Mouse (Mus musculus) embryonic facial prominence, embryonic 14.5 days (tissue): ENCODE data around the gene Nlgn2. TPM values are rescaled to one million over a fixed set of nuclear protein-coding genes. Genes with fewer than 3 reads are reported as not detected.

Source experiments
- ATAC-seq: fragments of 200-750 bp; cut with Nextera tagmentation; 2 replicates; pipeline ENCODE4 v1.8.0; 2017; ENCODE audit warnings: low read depth, moderate number of reproducible peaks, moderate TSS enrichment
- DNase-seq: peaks from one replicate; pipeline ENCODE4 v3.0.0-alpha.2; 2015; ENCODE audit warnings: low spot score
- H3K27ac ChIP-seq: fragments of 300-500 bp; sonication (generic); replicated peaks from 2 replicates; pipeline ENCODE4 v1.5.1; 2014; ENCODE audit warnings: low read depth, mild to moderate bottlenecking, low read length, moderate library complexity
- H3K27me3 ChIP-seq: fragments of 300-500 bp; sonication (generic); replicated peaks from 2 replicates; pipeline ENCODE4 v1.6.1; 2014; ENCODE audit warnings: low read length; ENCODE audit not compliant: control insufficient read depth, insufficient read depth
- H3K36me3 ChIP-seq: fragments of 300-500 bp; sonication (generic); 2 replicates; pipeline ENCODE4 v1.6.1; 2014; ENCODE audit warnings: low read length, mixed read lengths; ENCODE audit not compliant: control insufficient read depth, insufficient read depth
- H3K4me1 ChIP-seq: fragments of 300-500 bp; sonication (generic); 2 replicates; pipeline ENCODE4 v1.6.1; 2014; ENCODE audit warnings: antibody characterized with exemption, low read length; ENCODE audit not compliant: control insufficient read depth, insufficient read depth
- H3K4me2 ChIP-seq: fragments of 300-500 bp; sonication (generic); 2 replicates; pipeline ENCODE4 v1.6.1; 2014; ENCODE audit warnings: low read depth, mild to moderate bottlenecking, low read length, moderate library complexity, mixed read lengths
- H3K4me3 ChIP-seq: fragments of 300-500 bp; sonication (generic); 2 replicates; pipeline ENCODE4 v1.5.1; 2014; ENCODE audit warnings: low read depth, mild to moderate bottlenecking, low read length
- H3K9ac ChIP-seq: fragments of 300-500 bp; sonication (generic); 2 replicates; pipeline ENCODE4 v1.6.1; 2014; ENCODE audit warnings: low read depth, mild to moderate bottlenecking, low read length, moderate library complexity, mixed read lengths
- H3K9me3 ChIP-seq: fragments of 300-500 bp; sonication (generic); 2 replicates; pipeline ENCODE4 v1.6.1; 2016; ENCODE audit warnings: low read length; ENCODE audit not compliant: control insufficient read depth
- WGBS: fragments of 180-500 bp; shearing (Covaris S2); extraction: QIAGEN DNeasy Blood & Tissue Kit; methylation state at CpG from one replicate; pipeline ENCODE4 v1.1.7; 2014; 5-methylcytosine and 5-hydroxymethylcytosine counted together
- polyA plus RNA-seq: library from polyadenylated mRNA; unstranded; fragments of >200 nt; fragmentation: Nextera tagmentation; extraction: Ambion mirVana; gene quantifications from 2 replicates; pipeline ENCODE4 v1.2.1, GENCODE M21; 2014

The Nlgn2 gene
- polyA plus RNA-seq, 1 experiment from 2014 or later = 8.3 TPM

DNA sequence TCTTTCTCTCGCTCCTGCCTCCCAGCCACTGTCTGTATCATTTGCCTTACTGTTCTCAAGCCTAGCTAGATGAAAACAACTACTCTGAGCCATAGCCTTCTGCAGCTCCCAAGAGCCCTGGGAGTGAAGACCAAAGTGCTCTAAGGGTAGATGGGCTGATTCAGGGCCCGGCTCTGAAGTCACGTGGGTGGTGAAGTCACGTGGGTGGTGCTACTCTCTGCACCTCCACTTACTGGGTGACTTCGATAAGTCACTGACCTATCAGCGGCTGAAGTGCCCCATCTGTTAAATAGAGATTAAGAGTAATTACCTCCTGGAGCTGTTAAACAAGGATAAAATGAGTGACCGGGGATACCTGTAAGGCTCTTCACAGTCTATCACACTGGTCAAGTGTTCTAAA is 16.4 kb upstream of the Nlgn2 start:
- no peak overlapping the region for H3K4me3 ChIP-seq
- 0 out of 2 replicates have a peak, but pooled peaks cover 5% of the 10 kb centered on the region for H3K4me1 ChIP-seq
- DNase-seq (no peak), ATAC-seq (no peak)
- H3K4me2 ChIP-seq = no peak overlapping the region
- H3K36me3 ChIP-seq = peaks cover 38% of the 10 kb centered on the region
- WGBS = 62% methylated on average over 7 of the region's 7 CpGs
- H3K9me3 ChIP-seq = no peaks in the 10 kb centered on the region
- no peak overlapping the region for H3K27ac ChIP-seq
- H3K9ac ChIP-seq = no peak overlapping the region
- H3K27me3 ChIP-seq = peaks cover 9% of the 10 kb centered on the region

DNA sequence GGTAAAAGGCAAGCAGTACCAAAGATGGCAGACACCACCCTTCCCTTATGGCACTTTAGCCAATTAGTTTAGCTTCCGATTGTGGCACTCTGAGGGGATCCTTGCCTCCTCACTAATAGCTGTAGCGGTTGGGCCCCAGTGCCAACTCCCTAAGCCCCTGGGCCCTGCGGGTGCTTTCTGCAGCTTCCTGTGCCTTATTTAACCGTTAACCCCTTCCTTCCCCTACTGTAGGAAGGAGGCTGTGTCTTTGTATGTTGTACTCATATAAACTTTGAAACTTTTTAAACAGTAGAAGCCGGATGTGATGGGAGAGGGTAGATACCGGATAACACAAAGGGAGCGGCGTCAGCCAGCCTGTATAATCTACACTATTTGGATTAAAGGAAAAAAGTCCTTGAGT is 13.2 kb upstream of the Nlgn2 start:
- H3K4me2 ChIP-seq = no peak overlapping the region
- ATAC-seq = no peak
- H3K36me3 ChIP-seq = peaks cover 51% of the 10 kb centered on the region
- peaks cover 19% of the 10 kb centered on the region for H3K4me1 ChIP-seq
- H3K4me3 ChIP-seq = no peak overlapping the region
- no peaks in the 10 kb centered on the region for H3K9me3 ChIP-seq
- no peak overlapping the region for H3K27ac ChIP-seq
- WGBS = 64% methylated on average over 8 of the region's 8 CpGs
- no peaks in the 10 kb centered on the region for H3K27me3 ChIP-seq
- no peak for DNase-seq
- H3K9ac ChIP-seq = no peak overlapping the region

DNA sequence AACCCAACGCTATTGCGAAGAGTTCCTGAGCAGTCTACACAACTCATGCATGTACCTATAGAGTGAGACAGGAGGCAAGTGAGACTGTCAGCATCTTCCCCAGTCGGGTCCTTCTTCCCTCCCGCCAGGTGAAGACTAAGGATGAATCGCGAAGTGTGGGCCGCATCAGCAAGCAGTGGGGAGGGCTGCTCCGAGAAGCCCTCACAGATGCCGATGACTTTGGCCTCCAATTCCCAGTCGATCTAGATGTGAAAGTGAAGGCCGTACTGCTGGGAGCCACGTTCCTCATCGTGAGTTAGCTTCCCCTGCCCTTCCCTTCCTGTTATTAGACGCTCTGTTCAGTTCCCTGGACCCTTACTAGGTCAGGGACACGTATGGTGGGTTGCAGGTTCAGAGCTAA is 12.3 kb upstream of the Nlgn2 start:
- Histone ChIP-seq H3K27me3 (no peaks in the 10 kb centered on the region), H3K4me3 (no peak overlapping the region), H3K9me3 (no peaks in the 10 kb centered on the region), H3K36me3 (peaks cover 51% of the 10 kb centered on the region), H3K4me1 (peaks cover 25% of the 10 kb centered on the region), H3K4me2 (no peak overlapping the region), H3K9ac (no peak overlapping the region), H3K27ac (no peak overlapping the region)
- WGBS = 87% methylated on average over 15 of the region's 15 CpGs
- DNase-seq = no peak
- no peak for ATAC-seq

DNA sequence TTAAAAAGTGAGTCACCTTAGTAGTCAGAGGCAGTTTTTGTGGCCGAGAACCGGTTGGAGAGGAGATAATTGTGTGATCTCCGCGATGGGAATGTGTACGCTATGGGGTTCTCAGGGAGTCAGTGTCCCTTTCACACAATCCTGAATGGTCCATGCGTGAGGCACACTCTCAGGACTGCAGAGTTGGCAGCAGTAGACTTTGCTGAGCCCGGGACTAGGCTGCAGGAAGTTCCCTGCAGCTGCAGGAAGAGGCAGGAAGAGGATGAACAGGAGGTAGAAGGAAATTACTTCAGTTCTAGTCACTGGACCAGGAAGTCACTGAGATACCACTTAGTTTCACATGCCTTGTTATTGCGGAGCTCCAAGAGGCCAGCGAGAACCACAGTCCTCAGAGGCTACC is 11.5 kb upstream of the Nlgn2 start:
- no peak overlapping the region; the same call in 1 of the 2 replicates for H3K27ac ChIP-seq
- H3K9ac ChIP-seq = no peak overlapping the region
- H3K4me2 ChIP-seq = no peak overlapping the region
- WGBS = 85% methylated on average over 9 of the region's 9 CpGs
- peaks cover 51% of the 10 kb centered on the region for H3K36me3 ChIP-seq
- no peaks in the 10 kb centered on the region for H3K9me3 ChIP-seq
- DNase-seq = no peak
- H3K27me3 ChIP-seq = no peaks in the 10 kb centered on the region
- H3K4me1 ChIP-seq = peaks cover 25% of the 10 kb centered on the region
- ATAC-seq = no peak
- no peak overlapping the region for H3K4me3 ChIP-seq

DNA sequence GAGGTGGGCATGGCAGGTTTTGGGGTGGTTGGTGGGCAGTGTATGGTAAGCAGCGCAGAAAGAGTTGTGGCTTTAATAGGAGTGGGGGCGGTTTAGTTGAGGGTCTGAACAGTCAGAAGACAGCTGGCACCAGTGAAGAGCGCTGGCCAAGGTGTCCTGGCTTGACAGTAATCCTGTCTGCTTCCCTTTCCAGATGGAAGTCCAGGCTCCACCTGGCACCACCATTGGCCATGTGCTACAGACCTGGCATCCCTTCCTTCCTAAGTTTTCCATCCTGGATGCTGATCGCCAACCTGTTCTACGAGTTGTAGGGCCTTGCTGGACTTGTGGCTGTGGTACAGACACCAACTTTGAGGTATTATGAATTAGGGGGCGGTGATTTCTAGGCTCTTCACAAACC is 10.4 kb upstream of the Nlgn2 start:
- no peak for DNase-seq
- H3K9me3 ChIP-seq = no peaks in the 10 kb centered on the region
- H3K4me2 ChIP-seq = peak overlapping the region; percentile 95
- peaks cover 25% of the 10 kb centered on the region for H3K4me1 ChIP-seq
- peaks cover 51% of the 10 kb centered on the region for H3K36me3 ChIP-seq
- 0 out of 2 replicates have a peak overlapping the region, but pooled peaks have one; percentile 92 for H3K9ac ChIP-seq
- ATAC-seq = no peak
- 94% methylated on average over 6 of the region's 6 CpGs for WGBS
- H3K27me3 ChIP-seq = no peaks in the 10 kb centered on the region
- H3K4me3 ChIP-seq = peak overlapping the region; percentile 90
- no peak overlapping the region for H3K27ac ChIP-seq

DNA sequence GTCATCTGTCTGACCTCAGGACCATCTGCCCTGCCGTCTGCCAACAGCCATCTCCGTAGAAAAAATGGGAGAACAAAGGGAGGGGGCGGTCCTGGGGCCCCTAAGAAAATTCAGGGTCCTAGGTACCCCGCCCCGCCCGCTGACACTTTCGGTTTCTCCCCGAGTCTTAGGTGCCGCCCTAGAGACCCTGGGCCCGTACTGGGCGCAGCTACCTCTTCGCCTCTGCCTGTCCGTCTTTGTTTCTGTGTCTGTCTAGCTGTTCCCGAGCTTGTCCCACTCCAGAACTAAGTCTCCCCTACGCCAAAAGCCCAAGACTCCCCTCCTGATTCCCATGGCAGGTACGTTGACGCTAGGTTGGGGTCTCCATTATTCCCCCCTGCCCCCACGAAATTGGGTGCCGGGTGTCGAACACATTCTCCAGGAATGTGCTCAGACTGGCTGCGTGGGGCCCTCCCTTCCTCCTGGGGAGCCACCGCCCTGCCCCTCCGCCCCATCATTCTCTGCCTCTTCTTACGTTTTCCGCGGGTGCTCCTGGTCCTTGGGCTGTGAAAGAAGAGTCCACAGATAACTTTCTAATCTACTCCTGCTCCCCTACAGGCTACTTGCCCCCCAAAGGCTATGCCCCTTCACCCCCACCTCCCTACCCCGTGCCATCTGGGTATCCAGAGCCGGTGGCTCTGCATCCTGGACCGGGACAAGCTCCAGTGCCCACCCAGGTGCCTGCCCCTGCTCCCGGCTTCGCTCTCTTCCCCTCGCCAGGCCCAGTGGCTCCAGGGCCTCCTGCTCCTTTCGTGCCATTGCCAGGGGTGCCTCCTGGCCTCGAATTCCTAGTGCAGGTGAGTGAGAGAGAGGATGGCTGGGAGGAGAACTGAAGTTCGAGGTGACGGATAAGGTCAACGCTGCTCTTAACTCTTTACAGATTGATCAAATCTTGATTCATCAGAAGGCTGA is 9.4 kb upstream of the Nlgn2 start:
- 9% methylated on average over 33 of the region's 37 CpGs for WGBS
- Histone ChIP-seq H3K4me2 (peak overlapping the region; percentile 95), H3K27ac (peak overlapping the region; percentile 95), H3K9me3 (no peaks in the 10 kb centered on the region), H3K27me3 (no peaks in the 10 kb centered on the region), H3K36me3 (peaks cover 44% of the 10 kb centered on the region), H3K4me3 (peak overlapping the region; percentile 90), H3K4me1 (peaks cover 25% of the 10 kb centered on the region), H3K9ac (peak overlapping the region; percentile 92)
- peak; percentile 49 for ATAC-seq
- peak; percentile 45 for DNase-seq

DNA sequence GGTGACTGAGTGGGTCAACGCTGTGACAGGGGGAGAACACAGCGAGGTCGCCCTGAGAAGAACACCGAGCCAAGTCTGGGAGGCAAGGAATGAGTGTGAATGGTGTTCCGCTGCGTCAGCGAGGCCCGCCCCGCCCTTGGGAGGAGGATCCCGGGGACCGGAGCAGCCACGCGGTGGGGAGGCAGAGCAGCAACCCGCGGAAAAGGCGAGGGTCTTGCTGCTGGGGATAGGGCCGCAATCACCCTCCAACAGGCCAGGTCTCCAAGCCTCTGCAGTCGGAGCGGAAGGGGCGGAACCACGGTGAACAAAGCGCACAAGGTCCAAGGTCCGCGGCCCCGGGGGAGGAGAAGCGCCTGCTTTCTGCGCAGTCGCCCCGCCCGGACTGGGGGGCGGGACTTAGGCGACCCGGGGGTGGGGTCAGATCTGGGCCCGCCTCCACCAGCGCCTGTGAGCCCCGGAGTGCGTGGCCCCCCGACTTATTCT is 8.7 kb upstream of the Nlgn2 start, which contains the start of gene Plscr3:
TSS of gene Plscr3 (plus strand) at position 179 of the 483 bp plus-strand sequence.
- peak; percentile 96 for DNase-seq
- peak within 1 kb of the TSS; percentile 95 for H3K27ac ChIP-seq
- peaks cover 36% of the 10 kb centered on the region for H3K36me3 ChIP-seq
- H3K9ac ChIP-seq = peak within 1 kb of the TSS; percentile 92
- 0% methylated on average over 19 of the region's 38 CpGs for WGBS
- H3K9me3 ChIP-seq = no peaks in the 10 kb centered on the region
- peak within 1 kb of the TSS; percentile 90 for H3K4me3 ChIP-seq
- H3K4me2 ChIP-seq = peak within 1 kb of the TSS; percentile 95
- H3K27me3 ChIP-seq = no peaks in the 10 kb centered on the region
- H3K4me1 ChIP-seq = peaks cover 25% of the 10 kb centered on the region
- peak; percentile 92 for ATAC-seq

DNA sequence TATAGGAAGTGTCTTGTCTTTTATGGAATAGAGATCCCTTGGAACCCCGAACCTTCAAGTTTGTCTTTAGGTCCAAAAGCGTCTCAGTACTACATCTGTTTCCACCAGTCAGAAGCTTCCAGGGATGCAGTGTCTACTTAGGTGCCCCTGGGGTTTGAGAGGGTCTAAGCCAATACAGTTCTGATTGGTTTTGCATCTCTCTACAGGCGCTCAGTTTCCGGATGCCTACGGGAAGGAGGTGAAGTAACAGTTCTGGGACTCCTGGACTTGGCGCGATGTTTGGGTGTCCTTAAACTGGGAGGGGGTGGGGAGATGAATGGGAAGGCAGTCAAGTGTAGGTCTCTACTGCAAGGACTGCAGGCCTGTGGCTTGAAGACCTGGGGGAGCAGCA is 1.1 kb upstream of the Nlgn2 start:
- Histone ChIP-seq H3K27ac (peak overlapping the region; percentile 90), H3K27me3 (no peaks in the 10 kb centered on the region), H3K9ac (peak overlapping the region; percentile 79), H3K4me1 (peaks cover 26% of the 10 kb centered on the region), H3K36me3 (peaks cover 3% of the 10 kb centered on the region), H3K9me3 (no peaks in the 10 kb centered on the region), H3K4me2 (peak overlapping the region; percentile 95), H3K4me3 (peak overlapping the region; percentile 73)
- no peak for DNase-seq
- ATAC-seq = peak; percentile 2; the same call in 1 of the 2 replicates
- 2% methylated on average over 7 of the region's 7 CpGs for WGBS
